Mouse (Mus musculus): ENCODE data around the gene Rnps1.

- TF ChIP-seq POLR2A (IDR thresholded peaks at IDR 0.05; ENCODE audit: borderline replicate concordance, extremely low read depth, low read depth, low read length) (no peak), CTCF (IDR thresholded peaks at IDR 0.05; ENCODE audit: insufficient read depth, low read length) (no peak)
Observed at GRCm38 (mm10) chr17:24394456-24394855, 19.9 kb upstream of the Rnps1 start.

All from lung, adult 2 months (tissue).